Mouse (Mus musculus) hindbrain, embryonic 14.5 days (tissue): ENCODE measurements around the gene AI854703. TPM values are rescaled to one million over a fixed set of nuclear protein-coding genes. Genes with fewer than 3 reads are reported as not detected.
A peak's percentile ranks its signal among the peaks of the same experiment; 100 is the strongest.

Source experiments
- ATAC-seq: fragments of 200-750 bp; cut with Nextera tagmentation; 2 replicates; pipeline ENCODE4 v1.8.0; 2017; ENCODE audit warnings: moderate number of reproducible peaks, mild to moderate bottlenecking, moderate TSS enrichment, moderate library complexity; ENCODE audit not compliant: low FRiP score
- DNase-seq: peaks from one replicate; pipeline ENCODE4 v3.0.0-alpha.2; 2015; ENCODE audit warnings: low spot score
- H3K27ac ChIP-seq: fragments of 300-500 bp; sonication (generic); 2 replicates; pipeline ENCODE4 v1.5.1; 2014; ENCODE audit warnings: mild to moderate bottlenecking, moderate library complexity
- H3K27me3 ChIP-seq: fragments of 300-500 bp; sonication (generic); 2 replicates; pipeline ENCODE4 v1.6.1; 2014; ENCODE audit warnings: mild to moderate bottlenecking, low read length, mixed read lengths; ENCODE audit not compliant: control insufficient read depth, insufficient read depth
- H3K36me3 ChIP-seq: fragments of 300-500 bp; sonication (generic); replicated peaks from 2 replicates; pipeline ENCODE4 v1.6.1; 2014; ENCODE audit not compliant: control insufficient read depth, insufficient read depth
- H3K4me1 ChIP-seq: fragments of 300-500 bp; sonication (generic); replicated peaks from 2 replicates; pipeline ENCODE4 v1.6.1; 2014; ENCODE audit warnings: antibody characterized with exemption, low read length, mixed read lengths; ENCODE audit not compliant: control insufficient read depth, insufficient read depth
- H3K4me2 ChIP-seq: fragments of 300-500 bp; sonication (generic); replicated peaks from 2 replicates; pipeline ENCODE4 v1.6.1; 2014; ENCODE audit warnings: mild to moderate bottlenecking, moderate library complexity
- H3K4me3 ChIP-seq: fragments of 300-500 bp; sonication (generic); replicated peaks from 2 replicates; pipeline ENCODE4 v1.5.1; 2014; ENCODE audit warnings: mild to moderate bottlenecking, low read length
- H3K9ac ChIP-seq: fragments of 300-500 bp; sonication (generic); 2 replicates; pipeline ENCODE4 v1.6.1; 2014
- H3K9me3 ChIP-seq: fragments of 300-500 bp; sonication (generic); 2 replicates; pipeline ENCODE4 v1.6.1; 2016; ENCODE audit warnings: low read length; ENCODE audit not compliant: control insufficient read depth
- WGBS: fragments of 180-500 bp; shearing (Covaris S2); extraction: QIAGEN DNeasy Blood & Tissue Kit; methylation state at CpG from one replicate; pipeline ENCODE4 v1.1.7; 2014; 5-methylcytosine and 5-hydroxymethylcytosine counted together
- polyA plus RNA-seq: library from polyadenylated mRNA; unstranded; fragments of >200 nt; fragmentation: Nextera tagmentation; extraction: Ambion mirVana; gene quantifications from 2 replicates; pipeline ENCODE4 v1.2.1, GENCODE M21; 2014

Gene AI854703
- polyA plus RNA-seq, 1 experiment from 2014 or later: 23.1 TPM

DNA sequence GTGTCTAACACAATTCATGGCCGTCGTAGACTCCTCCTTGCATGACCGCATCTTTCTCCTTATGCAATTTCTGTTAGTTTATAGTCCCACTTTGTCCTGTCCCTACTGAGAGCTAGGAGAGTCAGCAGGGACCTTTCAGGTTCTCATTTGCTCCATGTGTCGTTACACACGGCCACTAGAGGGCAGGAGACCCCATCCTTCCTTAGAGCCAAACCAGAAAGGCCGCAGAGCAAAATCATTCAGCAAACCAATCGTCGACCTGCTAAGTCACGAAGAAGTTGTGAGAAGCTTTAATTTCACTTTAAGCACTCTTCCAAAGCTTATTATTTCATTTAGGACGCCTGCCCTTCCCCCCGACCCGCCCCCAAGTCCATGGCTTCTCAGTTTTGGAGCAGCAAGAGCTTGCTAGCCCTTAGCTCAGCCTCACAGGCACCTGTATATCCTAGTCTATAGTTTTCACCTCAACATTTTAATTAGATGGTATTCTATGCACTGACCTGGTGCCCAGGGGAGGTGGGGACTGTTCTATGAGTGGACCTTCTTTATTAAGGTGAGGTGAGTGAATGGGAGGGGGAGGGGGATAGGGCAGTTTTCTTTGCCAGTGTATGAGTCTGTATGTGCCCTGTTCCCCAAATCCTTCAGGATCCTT is 19.2 kb downstream of the AI854703 start:
- H3K4me1 ChIP-seq: no peaks in the 10 kb centered on the region
- ATAC-seq (peak; percentile 57; the same call in 1 of the 2 replicates), DNase-seq (peak; percentile 79)
- H3K9ac ChIP-seq: no peak overlapping the region
- WGBS: 15% methylated on average over 12 of the region's 12 CpGs
- H3K4me2 ChIP-seq: no peak overlapping the region
- no peaks in the 10 kb centered on the region for H3K36me3 ChIP-seq
- no peak overlapping the region for H3K4me3 ChIP-seq
- no peak overlapping the region for H3K27ac ChIP-seq
- no peaks in the 10 kb centered on the region for H3K9me3 ChIP-seq
- H3K27me3 ChIP-seq: no peaks in the 10 kb centered on the region

DNA sequence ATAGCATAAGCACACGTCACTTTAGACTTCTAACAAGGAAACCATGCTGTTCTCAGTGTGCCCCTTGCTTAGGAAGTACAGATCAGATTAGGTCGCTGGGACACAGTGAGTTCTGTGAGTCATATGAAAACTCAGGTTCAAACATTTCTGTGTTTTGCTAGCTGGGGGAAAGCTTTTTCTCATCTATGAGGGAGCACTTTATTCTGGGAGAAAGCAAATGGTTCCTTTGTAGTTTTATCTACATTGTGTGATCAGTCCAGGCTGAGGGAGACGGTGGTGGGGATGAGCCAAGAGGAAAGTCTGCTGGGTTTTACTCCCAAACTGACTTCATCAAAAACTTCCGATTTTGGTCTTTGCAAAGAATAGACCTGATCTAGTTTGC is 19.7 kb downstream of the AI854703 start:
- H3K27ac ChIP-seq: no peak overlapping the region
- H3K4me3 ChIP-seq: no peak overlapping the region
- H3K9ac ChIP-seq: no peak overlapping the region
- H3K4me2 ChIP-seq: no peak overlapping the region
- H3K9me3 ChIP-seq: no peaks in the 10 kb centered on the region
- WGBS: 88% methylated on average over 4 of the region's 4 CpGs
- ATAC-seq (no peak), DNase-seq (no peak)
- H3K36me3 ChIP-seq: no peaks in the 10 kb centered on the region
- H3K27me3 ChIP-seq: no peaks in the 10 kb centered on the region
- no peaks in the 10 kb centered on the region for H3K4me1 ChIP-seq

DNA sequence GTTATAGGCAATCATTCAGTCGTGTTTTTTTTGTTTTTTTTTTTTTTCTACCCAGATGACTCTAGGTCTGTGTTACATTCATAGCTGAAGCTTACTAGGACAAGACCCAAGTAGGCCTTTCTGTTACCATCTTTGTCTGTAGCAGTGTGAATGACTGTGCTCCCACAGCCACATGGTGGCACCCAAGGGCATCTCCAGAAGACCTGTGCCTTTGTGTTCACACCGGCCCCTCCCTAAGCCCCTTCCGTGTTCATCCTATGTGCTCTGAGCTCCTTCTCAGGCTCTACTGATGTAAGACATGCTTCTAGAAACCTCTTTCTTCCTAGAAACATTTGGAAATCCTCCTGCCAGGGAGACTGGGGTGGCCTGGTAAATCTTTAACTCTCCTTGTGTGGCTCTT is 20.4 kb downstream of the AI854703 start, which contains the start of gene Gimap8:
Gimap8 (plus strand) TSS at position 240 of the 400 bp plus-strand sequence.
- DNase-seq: no peak
- Histone ChIP-seq H3K9me3 (no peaks in the 10 kb centered on the region), H3K27ac (no peak within 1 kb of the TSS), H3K36me3 (no peaks in the 10 kb centered on the region), H3K4me1 (no peaks in the 10 kb centered on the region), H3K4me2 (no peak within 1 kb of the TSS), H3K27me3 (no peaks in the 10 kb centered on the region), H3K4me3 (no peak within 1 kb of the TSS), H3K9ac (no peak within 1 kb of the TSS)
- WGBS: 47% methylated on average over 3 of the region's 3 CpGs
- ATAC-seq: no peak

DNA sequence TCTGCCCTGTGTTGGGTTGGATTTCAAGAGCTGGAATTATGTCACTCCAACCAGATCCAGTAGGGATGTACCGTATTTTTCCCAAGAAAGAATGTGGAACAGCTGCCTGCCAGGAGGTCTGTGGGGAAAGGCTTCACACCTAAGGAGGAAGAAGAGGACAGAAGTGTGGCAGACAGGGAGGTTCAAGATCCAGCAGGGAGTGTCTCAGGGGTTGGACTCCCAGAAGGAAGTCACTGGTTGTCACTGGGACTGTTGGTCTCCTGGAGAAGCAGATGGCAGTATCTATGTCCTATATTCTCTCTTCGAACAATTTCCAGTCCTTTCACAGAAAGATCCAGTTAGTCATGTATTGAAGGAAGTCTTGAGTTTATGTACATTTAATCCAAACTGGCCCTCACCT is 21.0 kb downstream of the AI854703 start:
- 90% methylated on average over 2 of the region's 2 CpGs for WGBS
- H3K9ac ChIP-seq: no peak overlapping the region
- H3K36me3 ChIP-seq: no peaks in the 10 kb centered on the region
- H3K27me3 ChIP-seq: no peaks in the 10 kb centered on the region
- no peaks in the 10 kb centered on the region for H3K9me3 ChIP-seq
- no peak overlapping the region for H3K4me3 ChIP-seq
- H3K4me2 ChIP-seq: no peak overlapping the region
- no peak for DNase-seq
- no peaks in the 10 kb centered on the region for H3K4me1 ChIP-seq
- H3K27ac ChIP-seq: no peak overlapping the region
- no peak for ATAC-seq

DNA sequence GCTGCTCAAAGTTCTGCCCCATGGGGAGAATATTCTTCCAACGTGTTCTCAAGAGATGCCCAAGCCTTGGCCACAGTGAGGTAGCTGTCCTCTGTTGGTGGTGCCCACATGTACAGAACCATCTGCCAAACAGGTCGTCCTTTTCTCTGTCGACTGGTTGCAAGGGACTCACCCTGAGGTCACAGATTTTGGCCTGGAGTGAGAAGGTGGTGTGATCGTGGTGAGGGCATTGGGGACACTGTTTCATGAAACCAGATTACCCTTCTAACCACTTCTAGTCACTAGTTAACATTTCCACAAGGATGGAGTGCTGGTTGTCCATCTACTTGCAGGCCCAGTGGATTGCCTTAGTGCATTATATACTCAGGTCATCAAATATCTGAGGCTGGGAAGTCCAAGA is 22.2 kb downstream of the AI854703 start:
- Histone ChIP-seq H3K36me3 (no peaks in the 10 kb centered on the region), H3K4me2 (no peak overlapping the region), H3K27ac (no peak overlapping the region), H3K9ac (no peak overlapping the region), H3K4me3 (no peak overlapping the region), H3K27me3 (no peaks in the 10 kb centered on the region), H3K9me3 (no peaks in the 10 kb centered on the region), H3K4me1 (no peaks in the 10 kb centered on the region)
- no peak for ATAC-seq
- DNase-seq: no peak
- WGBS: 86% methylated on average over 4 of the region's 4 CpGs

DNA sequence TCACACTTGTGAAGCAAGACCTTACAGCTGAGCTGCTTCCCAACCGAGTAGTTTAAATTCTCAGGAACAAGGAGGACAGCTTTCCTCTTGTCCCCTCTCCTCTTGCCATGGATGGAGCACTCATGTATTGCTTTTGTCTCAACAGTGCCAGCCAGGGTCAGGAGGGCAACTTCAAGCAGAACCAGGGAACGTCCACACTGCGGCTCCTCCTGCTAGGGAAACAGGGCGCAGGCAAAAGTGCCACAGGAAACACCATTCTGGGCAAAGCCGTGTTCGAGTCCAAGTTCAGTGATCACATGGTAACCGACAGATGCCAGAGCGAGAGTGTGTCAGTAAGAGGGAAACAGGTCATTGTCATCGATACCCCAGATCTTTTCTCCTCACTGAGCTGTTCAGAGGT is 23.5 kb downstream of the AI854703 start:
- no peak overlapping the region for H3K4me2 ChIP-seq
- no peak overlapping the region for H3K27ac ChIP-seq
- H3K36me3 ChIP-seq: no peaks in the 10 kb centered on the region
- DNase-seq (no peak), ATAC-seq (no peak)
- no peaks in the 10 kb centered on the region for H3K4me1 ChIP-seq
- H3K9ac ChIP-seq: no peak overlapping the region
- H3K4me3 ChIP-seq: no peak overlapping the region
- 92% methylated on average over 9 of the region's 9 CpGs for WGBS
- H3K27me3 ChIP-seq: no peaks in the 10 kb centered on the region
- no peaks in the 10 kb centered on the region for H3K9me3 ChIP-seq

DNA sequence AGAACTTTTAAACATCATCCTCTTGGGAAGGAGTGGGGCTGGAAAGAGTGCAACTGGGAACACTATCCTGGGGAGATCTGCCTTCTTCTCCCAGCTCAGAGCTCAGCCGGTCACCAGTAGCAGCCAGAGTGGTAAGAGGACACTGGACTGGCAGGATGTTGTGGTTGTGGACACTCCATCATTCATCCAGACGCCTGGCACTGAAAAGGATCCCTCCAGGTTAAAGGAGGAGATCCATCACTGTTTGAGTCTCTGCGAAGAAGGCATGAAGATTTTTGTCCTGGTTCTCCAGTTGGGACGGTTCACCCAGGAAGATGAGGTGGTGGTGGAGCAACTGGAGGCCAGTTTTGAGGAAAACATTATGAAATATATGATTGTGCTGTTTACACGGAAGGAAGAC is 32.2 kb downstream of the AI854703 start:
- no peaks in the 10 kb centered on the region for H3K27me3 ChIP-seq
- H3K36me3 ChIP-seq: no peaks in the 10 kb centered on the region
- DNase-seq: no peak
- no peak overlapping the region for H3K27ac ChIP-seq
- WGBS: 83% methylated on average over 5 of the region's 5 CpGs
- H3K9me3 ChIP-seq: no peaks in the 10 kb centered on the region
- no peak for ATAC-seq
- no peaks in the 10 kb centered on the region for H3K4me1 ChIP-seq
- no peak overlapping the region for H3K9ac ChIP-seq
- no peak overlapping the region for H3K4me3 ChIP-seq
- no peak overlapping the region for H3K4me2 ChIP-seq

DNA sequence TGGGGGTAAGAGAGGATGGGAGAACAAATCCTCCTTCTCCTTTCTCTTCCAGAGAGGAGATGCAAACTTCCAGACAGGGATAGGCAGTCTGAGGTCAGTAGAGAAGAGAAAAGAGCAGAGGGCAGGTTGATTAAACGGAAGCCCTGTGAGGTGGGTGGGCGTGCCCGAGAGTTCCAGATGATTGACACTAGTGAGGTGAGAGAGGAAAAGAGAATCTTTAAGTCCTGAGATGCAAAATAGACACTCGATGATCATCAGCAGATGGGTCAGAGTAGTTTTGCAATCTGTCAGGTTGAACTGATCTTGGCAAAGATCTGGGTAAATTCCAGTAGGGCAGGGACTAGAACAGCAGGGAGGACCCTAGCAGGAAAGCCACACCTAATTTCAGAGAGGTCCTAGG is 38.2 kb downstream of the AI854703 start:
- no peak overlapping the region for H3K4me2 ChIP-seq
- no peak overlapping the region for H3K4me3 ChIP-seq
- H3K9me3 ChIP-seq: no peaks in the 10 kb centered on the region
- no peaks in the 10 kb centered on the region for H3K36me3 ChIP-seq
- no peaks in the 10 kb centered on the region for H3K4me1 ChIP-seq
- ATAC-seq: no peak
- H3K27me3 ChIP-seq: no peaks in the 10 kb centered on the region
- no peak overlapping the region for H3K9ac ChIP-seq
- WGBS: 90% methylated on average over 4 of the region's 4 CpGs
- DNase-seq: no peak
- H3K27ac ChIP-seq: no peak overlapping the region

DNA sequence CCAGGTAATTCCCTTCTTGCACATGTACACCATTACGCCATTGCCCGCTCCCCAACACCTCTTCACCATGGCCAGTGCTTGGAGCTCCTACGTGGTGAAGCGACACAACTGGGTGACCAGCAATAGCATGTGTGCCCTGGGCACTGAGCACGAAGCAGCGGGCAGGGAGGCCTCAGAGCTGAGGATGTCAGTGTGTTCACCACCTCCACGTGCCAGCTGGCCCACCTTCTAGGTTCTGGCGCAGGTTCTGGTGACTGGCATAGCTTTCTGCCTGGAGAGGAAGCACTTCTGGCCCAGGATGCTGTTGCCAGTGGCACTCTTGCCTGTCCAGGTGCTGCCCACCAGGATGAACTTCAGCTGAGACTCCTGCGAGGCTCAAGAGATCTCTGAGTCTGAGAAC is 38.9 kb downstream of the AI854703 start:
- no peak for ATAC-seq

DNA sequence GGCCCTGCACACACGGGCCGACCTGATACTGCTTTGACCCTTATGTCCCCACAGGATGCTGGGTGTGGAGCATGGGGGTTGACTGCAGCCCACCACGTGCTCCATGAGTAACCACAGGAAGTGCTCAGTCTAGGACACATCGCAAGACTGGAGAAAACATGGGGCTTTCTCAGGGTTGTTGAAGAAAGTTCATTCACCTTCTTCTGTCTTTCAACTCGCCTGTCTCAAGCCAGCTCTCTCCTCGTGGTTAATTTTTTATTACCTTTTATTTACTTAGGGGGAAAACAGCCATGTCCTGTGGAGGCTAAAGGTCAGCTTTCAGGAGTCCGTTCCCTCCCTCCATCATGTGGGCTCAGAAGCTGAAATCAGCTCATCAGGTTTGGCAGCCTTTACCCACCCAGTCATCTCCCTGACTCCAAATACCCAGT is 39.6 kb downstream of the AI854703 start:
- H3K27me3 ChIP-seq: no peaks in the 10 kb centered on the region
- DNase-seq (no peak), ATAC-seq (no peak)
- H3K9ac ChIP-seq: no peak overlapping the region
- H3K27ac ChIP-seq: no peak overlapping the region
- no peaks in the 10 kb centered on the region for H3K36me3 ChIP-seq
- no peak overlapping the region for H3K4me2 ChIP-seq
- no peaks in the 10 kb centered on the region for H3K9me3 ChIP-seq
- WGBS: 67% methylated on average over 7 of the region's 7 CpGs
- no peak overlapping the region for H3K4me3 ChIP-seq
- H3K4me1 ChIP-seq: no peaks in the 10 kb centered on the region

More for the DNA sequence above, 38.9 kb downstream of the AI854703 start:
- DNase-seq: no peak
- WGBS: 92% methylated on average over 9 of the region's 9 CpGs
- Histone ChIP-seq H3K9me3 (no peaks in the 10 kb centered on the region), H3K27ac (no peak overlapping the region), H3K9ac (no peak overlapping the region), H3K4me2 (no peak overlapping the region), H3K4me1 (no peaks in the 10 kb centered on the region), H3K27me3 (no peaks in the 10 kb centered on the region), H3K4me3 (no peak overlapping the region), H3K36me3 (no peaks in the 10 kb centered on the region)
